Mouse (Mus musculus): ENCODE measurements around the gene Trim24.

GRCm38 (mm10) chr6:37829631-37830030, 41.0 kb upstream of the Trim24 start:
- no peak for TF ChIP-seq CTCF (IDR thresholded peaks at IDR 0.05; ENCODE audit: borderline replicate concordance, control insufficient read depth, extremely low read depth, insufficient read depth, low read length, poor library complexity)
- no peak for TF ChIP-seq POLR2A (IDR thresholded peaks at IDR 0.05; ENCODE audit: control insufficient read depth, extremely low read depth, insufficient read depth, low read length, poor library complexity)
